Mouse (Mus musculus) Patski (cell line): ENCODE measurements around the gene Timm8a2. TPM values are rescaled to one million over a fixed set of nuclear protein-coding genes. Genes with fewer than 3 reads are reported as not detected.

ENCODE experiments used
- ATAC-seq: fragments of 100-300 bp; one replicate; pipeline ENCODE4 v1.8.0; 2021
- CTCF ChIA-PET: fragments of 350-600 bp; sonication (Branson Sonifier 250); formaldehyde crosslinking; loops from one replicate; lab custom pipeline; 2022; ENCODE audit warnings: inconsistent platforms; lab: Charles Lee
- POLR2A ChIA-PET: fragments of 350-600 bp; sonication (Branson Sonifier 250); formaldehyde crosslinking; loops from one replicate; lab custom pipeline; 2022; ENCODE audit warnings: antibody characterized with exemption, inconsistent platforms; lab: Charles Lee
- DNase-seq: peaks from one replicate; pipeline ENCODE4 v3.0.0-alpha.2; 2011; ENCODE audit warnings: low read depth, low spot score
- H3K27me3 ChIP-seq: fragments of 371-371 bp; one replicate; pipeline ENCODE4 v1.5.1; 2021
- CTCF ChIP-seq: fragments of 100-300 bp; IDR thresholded peaks from one replicate; pipeline ENCODE4 v1.5.1; 2021
- in situ Hi-C: fragments of 300-500 bp; cut with MboI; formaldehyde crosslinking; loops from 3 replicates; pipeline ENCODE4 v1.11.1; 2018; ENCODE audit warnings: low pct_unique_long_range_greater_than_20kb, mixed read lengths
- polyA plus RNA-seq: library from polyadenylated mRNA; unstranded; gene quantifications from one replicate; pipeline ENCODE4 v1.2.3, GENCODE M21; 2021

Timm8a2 gene
- polyA plus RNA-seq, 1 experiment from 2014 or later: not detected

DNA sequence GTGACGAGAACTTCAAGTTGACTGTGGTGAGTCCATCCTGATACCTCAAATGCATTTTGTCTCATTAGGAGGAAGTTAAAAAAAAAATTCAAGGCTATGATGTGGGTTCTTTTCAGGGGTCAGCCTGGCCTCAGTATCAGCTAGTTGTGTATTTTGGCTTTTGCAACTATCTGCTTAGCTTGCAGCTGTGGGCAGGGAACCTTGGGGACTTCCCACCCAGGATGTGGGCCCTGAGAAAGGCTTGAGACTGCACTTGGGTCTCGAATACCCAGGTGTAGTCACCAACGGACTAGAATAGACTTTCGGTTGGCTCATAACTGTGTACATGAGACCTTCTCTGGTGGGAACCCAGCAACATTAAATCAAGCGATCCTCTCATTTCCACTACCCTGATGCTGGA, 38.9 kb downstream of the Timm8a2 start:
- no peak for TF ChIP-seq CTCF
- POLR2A ChIA-PET: no interaction called here
- DNase-seq (no peak), ATAC-seq (no peak)
- in situ Hi-C loops: no loop called here
- CTCF ChIA-PET: no interaction called here
- no peaks in the 10 kb centered on the region for H3K27me3 ChIP-seq

DNA sequence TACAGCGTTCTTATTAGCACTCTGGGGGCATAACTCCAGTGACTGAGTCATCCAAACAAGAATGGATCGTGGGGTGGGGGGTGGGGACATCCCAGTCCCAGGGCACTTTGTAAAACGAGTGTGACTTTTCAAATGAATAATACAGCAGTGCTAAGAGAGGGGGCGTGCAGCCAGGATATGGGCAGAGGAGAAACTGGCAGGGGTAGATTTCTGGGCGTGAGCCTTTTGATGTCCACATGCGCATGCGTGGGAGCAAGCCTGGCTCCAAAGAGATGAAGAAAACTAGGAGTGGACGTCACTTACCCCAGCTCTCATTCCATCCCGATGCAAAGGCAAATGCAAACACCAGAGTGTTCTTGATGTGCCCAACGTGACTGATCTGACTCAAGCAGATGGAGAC, 39.9 kb downstream of the Timm8a2 start:
- DNase-seq: no peak
- POLR2A ChIA-PET: no interaction called here

DNA sequence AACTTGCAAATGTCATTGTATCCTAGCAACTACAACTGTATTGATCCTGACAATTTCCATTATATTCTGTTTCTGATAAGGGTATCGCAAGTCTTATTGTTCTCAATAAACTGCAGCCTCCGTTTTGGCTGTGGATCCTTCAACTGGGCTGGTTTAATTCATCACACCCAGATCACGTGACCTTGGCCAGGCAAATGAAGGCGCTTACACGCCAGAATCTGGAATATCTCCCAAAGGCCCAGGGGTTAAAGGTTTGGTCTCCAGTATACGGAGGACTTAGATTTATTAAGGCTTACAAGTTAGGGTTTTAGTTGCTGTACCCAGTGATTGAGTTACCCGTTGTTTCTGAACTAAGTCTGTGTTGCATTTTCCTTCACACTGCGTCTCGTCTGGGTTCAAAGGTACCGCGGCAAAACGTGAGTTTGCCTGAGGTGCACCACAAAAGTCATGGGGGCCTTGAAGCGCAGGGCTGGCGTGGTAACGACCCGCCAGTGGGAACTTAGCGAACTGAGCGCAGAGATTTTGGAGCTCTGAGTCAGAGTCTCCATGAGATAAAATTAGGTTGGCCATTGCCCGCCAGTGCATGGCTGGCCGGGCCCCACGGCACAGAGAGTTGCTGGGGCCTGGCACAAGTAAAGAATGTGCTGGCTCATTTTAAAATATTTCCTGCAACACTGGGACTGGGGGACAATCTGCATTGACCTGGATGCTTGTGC, 41.2 kb downstream of the Timm8a2 start:
- in situ Hi-C loops: no loop called here
- no peaks in the 10 kb centered on the region for H3K27me3 ChIP-seq
- no peak for TF ChIP-seq CTCF
- no peak for DNase-seq
- POLR2A ChIA-PET: no interaction called here
- CTCF ChIA-PET: interaction anchor here (2.2 kb wide), 1 partner anchor 12 kb away, joined by 10 read pairs; no protein-coding TSS in a partner anchor
- ATAC-seq: no peak

More for the DNA sequence above, 39.9 kb downstream of the Timm8a2 start:
- no peak for ATAC-seq
- no peaks in the 10 kb centered on the region for H3K27me3 ChIP-seq
- no peak for TF ChIP-seq CTCF
- in situ Hi-C loops: no loop called here
- CTCF ChIA-PET: no interaction called here

DNA sequence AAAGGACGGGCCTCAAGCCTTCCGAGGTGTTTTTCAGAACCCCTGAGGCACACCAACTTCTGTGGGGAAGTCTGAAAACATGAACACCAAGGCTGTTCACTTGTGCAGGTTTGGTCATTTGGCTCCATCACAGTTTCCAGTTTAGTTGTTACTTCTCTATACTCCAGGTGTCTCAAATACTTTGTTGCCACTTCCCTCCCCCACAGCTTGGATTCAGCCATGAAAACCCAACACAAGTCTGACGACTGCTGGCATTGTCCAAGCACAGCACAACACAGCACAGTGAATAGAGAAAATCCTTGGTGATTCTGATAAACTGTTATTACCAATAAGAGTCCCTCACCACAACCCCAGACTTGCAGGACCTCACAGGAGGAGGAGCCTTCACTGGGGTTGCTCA, 42.5 kb downstream of the Timm8a2 start:
- no peaks in the 10 kb centered on the region for H3K27me3 ChIP-seq
- DNase-seq (no peak), ATAC-seq (no peak)
- CTCF ChIA-PET: interaction anchor here (0.9 to 2.2 kb wide), 2 partner anchors 13 to 53 kb away, joined by 3 to 10 read pairs; no protein-coding TSS in a partner anchor
- no peak for TF ChIP-seq CTCF
- POLR2A ChIA-PET: no interaction called here
- in situ Hi-C loops: no loop called here

DNA sequence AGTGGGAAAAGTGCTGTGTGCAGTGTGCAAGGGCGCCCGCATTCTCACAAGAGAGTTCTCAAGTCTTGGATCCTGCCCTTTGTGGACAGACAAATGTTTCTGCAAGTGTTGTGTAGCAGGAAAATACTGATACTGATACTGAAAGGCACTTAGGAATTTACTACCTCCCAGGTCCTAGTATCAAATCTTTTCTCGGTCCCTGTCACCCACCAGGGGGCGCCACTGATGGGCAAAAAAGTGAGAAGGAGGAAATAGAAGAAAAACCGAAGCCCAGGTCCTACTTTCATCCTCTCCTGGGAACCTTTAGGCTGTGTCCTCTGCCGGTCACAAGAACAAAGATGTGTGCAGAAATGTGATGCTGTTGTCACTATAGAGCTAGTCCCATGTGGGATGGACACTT, 45.0 kb downstream of the Timm8a2 start:
- ChIA-PET CTCF (interaction anchor here (0.7 to 1.6 kb wide), 2 partner anchors 18 to 29 kb away, joined by 3 read pairs; no protein-coding TSS in a partner anchor), POLR2A (no interaction called here)
- H3K27me3 ChIP-seq: no peaks in the 10 kb centered on the region
- DNase-seq (no peak), ATAC-seq (no peak)
- in situ Hi-C loops: no loop called here
- peak; percentile 62 for TF ChIP-seq CTCF

DNA sequence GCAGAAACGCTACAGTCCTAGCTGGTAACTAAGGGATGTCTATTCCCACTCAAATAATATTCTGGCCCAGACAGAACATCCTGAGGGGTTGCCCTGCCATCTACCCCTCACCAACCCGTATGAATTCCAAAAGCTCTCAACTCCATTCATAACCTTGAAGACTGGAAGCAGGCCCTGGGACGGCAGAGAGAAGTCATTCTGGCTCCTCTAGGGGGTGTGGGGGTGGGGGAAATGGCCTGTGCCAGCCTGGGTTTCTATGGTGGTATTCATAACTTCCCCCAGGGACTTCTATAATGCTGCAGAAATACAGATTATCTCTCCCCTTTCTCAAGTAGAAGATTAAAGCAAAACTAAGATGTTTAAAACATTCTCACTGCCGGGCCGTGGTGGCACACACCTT, 45.4 kb downstream of the Timm8a2 start:
- in situ Hi-C loops: no loop called here
- no peak for ATAC-seq
- H3K27me3 ChIP-seq: no peaks in the 10 kb centered on the region
- DNase-seq: no peak
- POLR2A ChIA-PET: no interaction called here
- TF ChIP-seq CTCF: no peak
- CTCF ChIA-PET: interaction anchor here (0.7 to 1.6 kb wide), 2 partner anchors 19 to 28 kb away, joined by 3 read pairs; no protein-coding TSS in a partner anchor

DNA sequence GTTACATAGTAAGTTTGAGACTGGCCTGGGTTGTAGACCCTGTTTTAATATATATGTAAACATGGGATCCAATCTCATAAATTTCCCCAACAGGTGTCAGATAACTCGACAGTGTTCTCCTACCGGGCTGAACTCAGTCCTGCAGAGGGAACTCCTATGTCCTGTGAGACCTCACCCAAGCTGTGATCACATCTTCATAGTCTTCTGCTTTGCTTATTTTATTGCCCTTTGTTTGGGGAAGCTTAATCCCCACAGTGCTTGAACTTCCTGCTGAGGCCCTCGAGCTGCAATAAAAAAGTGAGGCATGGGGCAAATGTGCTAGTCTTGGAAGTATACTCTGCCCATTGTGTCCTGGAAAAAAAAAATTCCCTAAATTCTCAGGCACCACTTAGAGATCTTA, 46.8 kb downstream of the Timm8a2 start:
- DNase-seq (no peak), ATAC-seq (no peak)
- no peaks in the 10 kb centered on the region for H3K27me3 ChIP-seq
- no peak for TF ChIP-seq CTCF
- ChIA-PET POLR2A (no interaction called here), CTCF (interaction anchor here (1.0 to 1.4 kb wide), 3 partner anchors 12 to 50 kb away, joined by 3 read pairs; no protein-coding TSS in a partner anchor)
- in situ Hi-C loops: no loop called here

DNA sequence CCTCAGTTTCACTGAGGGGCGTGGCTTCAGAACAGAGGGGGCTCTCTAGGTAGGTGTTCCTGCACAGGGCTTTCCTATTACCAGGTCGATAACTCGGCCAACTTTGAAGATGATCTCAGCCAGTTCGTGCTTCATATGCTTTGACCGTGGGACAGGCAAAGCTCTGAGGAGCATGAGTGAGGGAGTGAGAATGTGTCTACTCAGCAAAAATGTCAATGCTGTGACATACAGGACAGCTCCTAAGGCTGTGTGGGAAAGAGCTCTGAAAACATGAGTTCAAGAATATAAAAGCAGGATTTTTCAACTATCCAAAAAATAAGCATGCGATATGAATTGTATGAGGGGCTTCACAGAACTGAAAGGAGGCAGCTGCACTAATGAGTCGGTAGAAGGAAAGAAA, 49.0 kb downstream of the Timm8a2 start:
- CTCF ChIA-PET: interaction anchor here (1.9 kb wide), 1 partner anchor 22 kb away, joined by 5 read pairs; no protein-coding TSS in a partner anchor
- in situ Hi-C loops: no loop called here

DNA sequence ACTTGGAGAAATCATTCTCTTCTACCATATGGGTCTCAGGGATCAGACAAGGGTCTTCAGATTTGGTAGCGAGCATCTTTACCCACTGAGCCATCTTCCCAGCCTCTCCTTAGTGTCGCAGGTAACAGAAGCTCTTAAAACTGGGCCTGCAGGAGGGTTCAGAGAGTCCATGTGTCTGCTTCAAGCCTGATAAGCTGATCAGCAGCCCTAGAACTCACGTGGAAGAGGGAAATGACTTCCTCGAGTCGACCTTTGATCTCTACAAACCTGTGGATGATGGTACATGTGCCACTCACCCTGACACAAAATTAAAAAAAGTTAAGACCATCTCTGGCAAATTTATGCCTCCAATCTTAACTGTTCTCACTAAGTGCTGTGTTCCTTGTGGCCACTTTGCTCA, 53.5 kb downstream of the Timm8a2 start:
- in situ Hi-C loops: no loop called here
- no peak for TF ChIP-seq CTCF

More for the DNA sequence above, 49.0 kb downstream of the Timm8a2 start:
- no peaks in the 10 kb centered on the region for H3K27me3 ChIP-seq
- ATAC-seq (no peak), DNase-seq (no peak)
- TF ChIP-seq CTCF: no peak
- POLR2A ChIA-PET: no interaction called here

More for the DNA sequence above, 53.5 kb downstream of the Timm8a2 start:
- POLR2A ChIA-PET: no interaction called here
- no peaks in the 10 kb centered on the region for H3K27me3 ChIP-seq
- no peak for DNase-seq
- CTCF ChIA-PET: no interaction called here
- no peak for ATAC-seq

Other genes with a start within 250 kb of the Timm8a2 start
- 13.7 TPM for gene Dock9, start 236.8 kb upstream of the Timm8a2 start, polyA plus RNA-seq
- 46.7 TPM for gene Ubac2, start 156.1 kb upstream of the Timm8a2 start, polyA plus RNA-seq
- gene Gpr18, start 118.9 kb upstream of the Timm8a2 start, polyA plus RNA-seq: 0.06 TPM
- not detected for gene Gpr183, start 69.5 kb upstream of the Timm8a2 start, polyA plus RNA-seq
- 181 TPM for gene Tm9sf2, start 72.4 kb downstream of the Timm8a2 start, polyA plus RNA-seq
- 60.7 TPM for gene Clybl, start 147.0 kb downstream of the Timm8a2 start, polyA plus RNA-seq